Mouse (Mus musculus): ENCODE measurements around the gene Gm6525. TPM values are rescaled to one million over a fixed set of nuclear protein-coding genes. Genes with fewer than 3 reads are reported as not detected.

Gm6525 gene
- total RNA-seq, 1 experiment from 2014 or later = not detected

DNA sequence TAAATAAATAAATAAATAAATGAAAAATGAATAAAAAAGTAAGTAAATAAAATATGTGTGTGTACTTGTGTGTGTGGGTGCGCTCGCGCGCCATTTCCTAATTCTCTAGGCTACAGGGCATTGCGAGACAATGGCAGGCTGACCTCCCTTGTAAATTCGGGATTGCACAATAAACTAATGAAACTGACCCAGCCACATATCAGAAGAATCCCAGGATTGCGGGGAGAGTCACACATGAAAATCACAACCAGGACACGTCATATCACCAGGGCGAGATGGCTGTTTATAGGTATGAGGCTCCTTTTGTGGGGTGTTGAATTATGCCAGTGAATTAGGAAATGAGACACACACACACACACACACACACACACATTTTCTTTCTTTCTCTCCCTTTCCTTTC is 25.6 kb downstream of the Gm6525 start:
- no peak for ATAC-seq (replicated peaks in 1 of 2; ENCODE audit: insufficient read depth in 1 of 2, low FRiP score in 2 of 2, low TSS enrichment in 1 of 2, low read depth in 1 of 2, poor library complexity in 2 of 2, severe bottlenecking in 2 of 2)

DNA sequence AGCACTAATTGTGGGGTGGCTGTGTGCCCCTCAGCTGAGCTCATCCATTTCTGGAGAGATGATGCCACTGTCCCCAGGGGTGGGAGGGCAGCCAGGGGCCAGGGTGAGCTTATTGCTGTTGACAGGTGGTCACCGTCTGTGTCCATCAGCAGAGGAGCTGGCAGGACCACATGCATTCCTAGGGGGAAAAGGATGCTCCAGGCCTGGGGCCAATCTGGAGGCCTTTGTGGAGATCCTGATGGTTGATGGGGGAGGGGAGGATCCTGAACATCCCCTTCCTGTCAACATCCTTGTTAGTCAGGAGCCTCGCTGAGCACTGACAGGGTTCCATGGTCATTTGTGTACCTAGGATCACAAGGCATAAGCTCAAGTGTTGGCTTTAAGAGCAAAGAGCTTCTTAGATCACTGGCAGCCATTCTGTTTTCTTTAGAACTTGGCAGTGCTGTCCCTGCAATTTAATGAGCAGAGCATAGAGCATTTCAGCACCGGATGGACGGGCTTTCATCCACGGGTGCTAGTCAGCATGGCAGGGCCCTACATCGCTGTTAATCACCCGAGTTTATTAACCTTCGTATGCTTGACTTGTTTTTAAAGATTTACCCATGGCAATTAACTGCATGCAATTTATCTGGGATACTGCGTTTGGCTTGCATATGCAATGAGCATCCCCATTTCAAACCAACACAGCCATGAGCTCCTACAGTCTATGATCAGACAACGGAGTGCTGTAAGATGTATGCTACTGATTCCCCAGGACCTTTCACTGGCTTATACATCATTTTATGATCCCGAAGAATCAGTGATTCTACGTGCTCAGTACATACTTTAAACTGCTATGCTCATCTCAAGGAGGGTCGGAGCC is 26.9 kb downstream of the Gm6525 start:
- ATAC-seq (replicated peaks in 1 of 2; ENCODE audit: insufficient read depth in 1 of 2, low FRiP score in 2 of 2, low TSS enrichment in 1 of 2, low read depth in 1 of 2, poor library complexity in 2 of 2, severe bottlenecking in 2 of 2) = no peak

DNA sequence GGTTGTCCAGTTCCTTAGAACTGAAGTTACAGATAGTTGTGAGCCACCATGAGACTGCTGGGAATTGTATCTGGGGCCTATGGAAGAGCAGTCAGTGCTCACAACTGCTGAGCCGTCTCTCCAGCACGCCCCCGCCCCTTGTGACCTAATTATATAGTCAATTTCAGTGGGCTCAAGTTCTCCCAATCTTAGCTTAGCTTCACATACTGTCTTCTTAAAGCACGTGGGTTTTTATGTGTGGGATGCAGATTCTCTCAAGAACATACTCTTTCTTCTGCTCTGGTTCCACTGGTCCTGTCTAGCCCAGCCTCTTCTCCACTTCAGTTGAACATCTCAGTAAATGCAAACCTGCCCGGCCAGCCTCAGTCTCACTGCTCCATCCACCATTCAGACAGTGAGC is 30.7 kb downstream of the Gm6525 start:
- ATAC-seq (replicated peaks in 1 of 2; ENCODE audit: insufficient read depth in 1 of 2, low FRiP score in 2 of 2, low TSS enrichment in 1 of 2, low read depth in 1 of 2, poor library complexity in 2 of 2, severe bottlenecking in 2 of 2) = no peak

DNA sequence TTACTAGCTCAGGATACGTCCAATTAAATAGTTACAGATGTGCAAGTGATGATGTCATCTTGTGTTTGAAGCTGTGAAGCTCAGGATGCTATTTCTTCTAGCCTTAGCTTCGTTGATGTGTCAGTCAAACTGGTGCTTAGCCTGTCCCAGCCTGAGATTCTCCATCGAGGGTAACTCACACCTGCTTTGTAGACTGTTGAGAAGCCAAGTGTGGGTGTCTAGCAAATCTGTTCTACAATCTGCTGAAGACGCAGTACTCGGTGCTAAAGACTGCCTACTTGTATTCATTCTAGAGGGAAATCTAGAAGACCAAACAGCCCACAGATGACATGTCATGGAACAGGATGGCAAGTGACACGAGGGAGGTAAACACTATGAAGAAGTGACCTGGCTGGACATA is 31.7 kb downstream of the Gm6525 start:
- ATAC-seq (replicated peaks in 1 of 2; ENCODE audit: insufficient read depth in 1 of 2, low FRiP score in 2 of 2, low TSS enrichment in 1 of 2, low read depth in 1 of 2, poor library complexity in 2 of 2, severe bottlenecking in 2 of 2) = no peak

DNA sequence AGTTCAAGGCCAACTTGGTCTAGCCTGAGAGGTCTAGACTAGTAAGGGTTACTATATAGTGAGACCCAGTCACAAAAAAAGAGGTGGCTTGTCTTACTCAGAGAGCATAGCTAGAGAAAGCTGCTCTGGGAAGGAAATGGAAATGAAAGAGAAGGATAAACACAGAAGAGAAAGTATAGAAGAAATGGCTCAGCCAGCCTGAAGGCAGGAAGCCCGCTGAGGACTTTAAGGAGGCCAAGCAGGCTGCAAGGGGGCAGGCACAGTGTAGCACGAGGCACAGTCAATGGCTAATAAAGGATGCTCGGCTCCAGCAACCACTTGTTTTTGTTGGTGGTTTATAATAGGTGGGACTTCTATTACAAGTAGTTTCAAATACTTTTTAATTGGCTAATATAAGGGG is 32.2 kb downstream of the Gm6525 start:
- ATAC-seq (replicated peaks in 1 of 2; ENCODE audit: insufficient read depth in 1 of 2, low FRiP score in 2 of 2, low TSS enrichment in 1 of 2, low read depth in 1 of 2, poor library complexity in 2 of 2, severe bottlenecking in 2 of 2) = no peak

DNA sequence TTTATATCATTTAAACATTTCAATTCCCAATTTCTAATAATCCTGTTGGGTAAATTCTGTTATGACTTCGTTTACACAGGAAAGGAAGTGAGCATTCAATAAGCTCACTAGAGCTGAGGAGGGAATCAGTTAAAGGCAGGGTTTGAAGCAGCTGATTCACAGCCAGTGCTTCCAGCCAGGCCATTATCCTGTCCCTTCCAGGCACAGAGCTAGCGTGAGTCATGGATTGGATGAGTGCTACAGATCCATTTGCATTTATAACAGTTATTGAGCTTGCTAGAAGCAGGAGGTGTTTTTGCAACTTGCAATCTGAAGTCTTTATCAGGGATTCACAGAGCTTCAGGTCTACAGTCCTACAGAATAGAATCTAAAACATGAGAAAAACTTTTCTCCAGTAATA is 33.5 kb downstream of the Gm6525 start:
- no peak for ATAC-seq (replicated peaks in 1 of 2; ENCODE audit: insufficient read depth in 1 of 2, low FRiP score in 2 of 2, low TSS enrichment in 1 of 2, low read depth in 1 of 2, poor library complexity in 2 of 2, severe bottlenecking in 2 of 2)

DNA sequence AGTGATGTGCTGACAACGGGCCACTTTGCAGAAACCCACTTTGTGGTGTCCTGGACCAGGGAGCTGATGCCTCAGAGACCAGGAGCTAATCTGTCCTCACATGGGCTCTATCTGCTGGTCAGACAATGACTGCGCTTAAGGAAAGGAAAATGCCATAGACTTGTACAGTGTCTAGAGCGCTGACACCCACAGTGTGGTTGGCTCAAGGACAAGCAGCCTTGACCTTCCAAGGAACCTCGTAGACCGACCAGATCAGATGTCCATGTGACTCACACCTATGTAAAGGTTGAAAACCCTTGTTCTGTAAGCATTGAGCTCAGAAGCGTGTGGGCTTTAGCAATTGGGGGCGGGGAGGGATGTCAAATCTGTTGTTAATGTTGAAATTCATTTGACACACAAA is 34.6 kb downstream of the Gm6525 start:
- ATAC-seq (replicated peaks in 1 of 2; ENCODE audit: insufficient read depth in 1 of 2, low FRiP score in 2 of 2, low TSS enrichment in 1 of 2, low read depth in 1 of 2, poor library complexity in 2 of 2, severe bottlenecking in 2 of 2) = no peak

DNA sequence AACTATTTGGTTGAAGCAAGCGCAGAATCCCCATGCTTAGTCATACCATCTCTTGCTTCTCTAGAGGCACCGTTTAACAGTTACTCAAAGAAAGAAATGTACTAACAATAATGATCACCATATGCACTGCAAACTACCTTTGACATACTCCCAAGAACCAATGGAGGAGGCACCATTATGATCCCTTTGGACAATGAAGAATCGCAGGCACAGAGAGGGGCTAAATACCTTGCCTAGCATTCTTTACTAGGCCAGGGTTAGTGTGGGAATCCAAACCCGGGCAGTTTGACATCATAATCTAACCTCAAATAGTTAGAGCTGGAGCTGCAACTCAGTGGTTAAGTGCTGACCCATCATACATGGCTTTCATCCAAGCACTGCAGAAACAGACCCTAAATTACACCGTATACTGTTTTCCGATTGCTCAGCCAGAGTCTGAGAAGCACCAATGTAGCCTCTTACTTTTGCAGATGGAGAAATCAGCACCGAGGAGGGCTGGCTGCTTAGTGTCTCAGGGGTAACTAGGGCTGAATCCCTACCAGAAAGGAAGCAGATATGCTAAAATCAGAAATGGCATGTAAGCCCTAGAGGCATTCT is 35.1 kb downstream of the Gm6525 start:
- ATAC-seq (replicated peaks in 1 of 2; ENCODE audit: insufficient read depth in 1 of 2, low FRiP score in 2 of 2, low TSS enrichment in 1 of 2, low read depth in 1 of 2, poor library complexity in 2 of 2, severe bottlenecking in 2 of 2) = peak; percentile 51 to 56

DNA sequence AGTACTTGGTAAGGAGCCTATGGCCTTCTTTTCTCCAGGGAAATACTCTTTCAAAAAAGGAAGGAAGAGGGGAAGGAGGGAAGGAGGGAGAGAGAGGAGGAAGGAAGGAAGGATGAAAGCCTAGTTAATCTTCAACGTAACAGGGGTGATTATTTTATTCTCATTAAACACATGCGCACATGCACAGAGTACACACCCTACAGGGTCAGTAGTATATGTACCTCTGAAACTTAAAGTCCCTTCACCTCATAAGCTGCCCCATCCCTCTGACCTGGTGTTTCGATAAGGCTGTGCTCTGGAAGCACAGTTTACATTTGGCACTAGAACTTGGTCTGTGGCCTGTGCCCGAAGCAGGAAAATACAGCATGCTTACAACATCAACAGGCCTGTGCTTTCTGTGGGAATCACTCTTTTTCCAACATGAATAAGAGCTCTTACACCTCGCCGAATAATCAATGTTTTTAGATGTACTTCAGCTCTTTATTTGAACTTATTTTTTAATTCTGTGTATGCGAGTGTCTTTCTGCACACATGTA is 37.5 kb downstream of the Gm6525 start:
- ATAC-seq (replicated peaks in 1 of 2; ENCODE audit: insufficient read depth in 1 of 2, low FRiP score in 2 of 2, low TSS enrichment in 1 of 2, low read depth in 1 of 2, poor library complexity in 2 of 2, severe bottlenecking in 2 of 2) = no peak

DNA sequence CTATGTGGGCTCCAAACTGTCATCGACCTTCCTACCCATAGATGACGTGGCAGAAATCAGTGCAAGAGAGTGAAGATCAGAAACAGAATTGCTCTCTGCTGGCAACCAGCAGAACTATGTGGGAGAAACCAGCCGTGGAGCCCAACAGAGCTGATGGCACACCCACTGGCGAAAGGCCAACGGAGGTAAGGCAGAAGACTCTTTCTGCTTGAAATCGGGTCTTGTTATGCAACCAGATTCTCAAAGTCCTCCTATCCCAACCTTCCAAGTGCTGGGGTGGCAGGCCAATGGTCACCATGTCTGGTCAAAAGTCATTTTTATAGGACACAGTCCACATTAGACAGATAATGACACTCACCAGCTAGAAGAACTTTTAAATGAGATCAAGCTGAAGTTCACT is 40.6 kb downstream of the Gm6525 start:
- no peak for ATAC-seq (replicated peaks in 1 of 2; ENCODE audit: insufficient read depth in 1 of 2, low FRiP score in 2 of 2, low TSS enrichment in 1 of 2, low read depth in 1 of 2, poor library complexity in 2 of 2, severe bottlenecking in 2 of 2)

DNA sequence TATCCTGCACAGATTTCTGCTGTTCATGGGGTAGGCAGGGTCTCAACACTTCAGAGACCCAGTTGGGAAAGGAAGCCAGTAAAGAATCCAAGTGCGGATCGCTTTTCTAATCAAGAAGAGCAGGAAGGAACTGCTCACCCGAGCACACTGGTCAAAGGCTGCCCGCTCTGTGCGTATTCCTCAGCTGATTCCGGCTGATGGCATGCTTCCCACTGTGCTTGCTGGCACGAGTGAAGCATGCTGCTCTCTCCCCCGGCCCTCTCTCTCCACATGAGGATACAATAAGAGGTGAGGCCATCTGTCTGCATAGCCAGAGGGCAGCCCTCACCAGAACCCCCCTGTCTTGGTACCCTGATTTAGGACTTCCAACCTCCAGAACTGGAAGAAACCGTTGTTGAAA is 41.3 kb downstream of the Gm6525 start:
- ATAC-seq (replicated peaks in 1 of 2; ENCODE audit: insufficient read depth in 1 of 2, low FRiP score in 2 of 2, low TSS enrichment in 1 of 2, low read depth in 1 of 2, poor library complexity in 2 of 2, severe bottlenecking in 2 of 2) = no peak

DNA sequence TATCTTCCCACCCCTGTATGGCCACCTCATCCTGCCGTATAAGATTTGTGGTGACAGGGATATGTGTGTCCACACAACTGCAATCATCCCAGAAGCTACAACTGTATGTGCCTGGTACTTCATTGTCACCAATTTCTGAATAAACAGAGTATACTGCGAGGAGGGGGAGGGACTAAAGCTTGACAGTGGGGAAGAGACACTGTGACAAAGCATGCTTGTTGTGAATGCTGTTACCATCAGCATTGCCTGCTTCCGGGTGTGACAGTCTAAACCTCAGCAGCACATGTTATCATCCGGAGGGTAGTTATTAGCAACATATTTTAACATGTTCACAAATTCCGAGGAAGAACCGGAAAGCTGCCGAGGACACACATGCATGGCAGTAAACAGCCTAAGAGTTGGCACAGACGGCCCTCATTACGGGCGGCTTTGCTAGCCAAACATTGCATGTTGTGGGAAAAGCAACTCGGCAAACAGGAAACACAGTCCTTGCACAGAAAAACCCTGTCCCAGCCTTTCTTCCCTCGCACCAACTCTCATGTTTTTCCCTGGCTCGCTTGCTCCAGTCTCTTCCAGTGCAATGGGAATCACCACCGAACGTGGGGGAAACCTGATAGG is 41.9 kb downstream of the Gm6525 start:
- no peak for ATAC-seq (replicated peaks in 1 of 2; ENCODE audit: insufficient read depth in 1 of 2, low FRiP score in 2 of 2, low TSS enrichment in 1 of 2, low read depth in 1 of 2, poor library complexity in 2 of 2, severe bottlenecking in 2 of 2)

DNA sequence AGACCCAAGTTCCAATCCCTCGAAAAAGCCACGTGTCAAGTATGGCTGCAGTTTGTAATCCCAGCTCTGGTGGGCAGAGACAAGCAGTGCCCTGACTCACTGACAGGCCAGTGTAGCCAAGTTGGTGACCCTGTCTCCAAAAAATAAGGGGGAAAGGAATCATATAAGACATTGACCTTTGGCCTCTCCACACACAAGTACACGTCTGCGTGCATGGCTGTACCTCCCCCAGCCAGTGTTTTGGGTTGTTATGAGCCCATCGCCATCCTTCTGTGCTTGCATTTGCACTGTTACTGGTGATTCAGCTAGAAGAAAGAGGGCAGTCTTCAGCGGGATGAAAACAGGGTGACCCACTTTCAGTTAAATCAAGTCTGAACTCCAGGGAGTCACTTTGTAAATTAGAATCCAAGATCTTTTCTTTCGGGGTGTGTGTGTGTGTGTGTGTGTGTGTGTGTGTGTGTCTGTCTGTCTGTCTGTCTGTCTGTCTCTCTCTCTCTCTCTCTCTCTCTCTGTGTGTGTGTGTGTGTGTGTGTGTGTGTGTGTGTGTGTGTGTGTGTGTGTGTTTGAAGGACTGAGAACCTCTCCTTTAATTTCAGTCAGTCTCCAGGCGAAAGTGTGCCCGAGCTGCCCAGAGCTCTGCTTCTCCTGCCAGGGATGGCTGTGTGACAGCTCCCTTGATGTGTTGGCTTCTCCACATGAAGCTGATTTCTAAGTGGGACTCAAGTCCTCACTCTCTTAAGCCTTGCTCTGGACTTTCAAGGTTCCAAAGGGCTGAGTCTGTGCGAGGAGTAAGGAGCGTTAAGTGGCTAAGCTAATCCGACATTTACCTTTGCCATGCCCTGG is 43.4 kb downstream of the Gm6525 start:
- ATAC-seq (replicated peaks in 1 of 2; ENCODE audit: insufficient read depth in 1 of 2, low FRiP score in 2 of 2, low TSS enrichment in 1 of 2, low read depth in 1 of 2, poor library complexity in 2 of 2, severe bottlenecking in 2 of 2) = no peak

DNA sequence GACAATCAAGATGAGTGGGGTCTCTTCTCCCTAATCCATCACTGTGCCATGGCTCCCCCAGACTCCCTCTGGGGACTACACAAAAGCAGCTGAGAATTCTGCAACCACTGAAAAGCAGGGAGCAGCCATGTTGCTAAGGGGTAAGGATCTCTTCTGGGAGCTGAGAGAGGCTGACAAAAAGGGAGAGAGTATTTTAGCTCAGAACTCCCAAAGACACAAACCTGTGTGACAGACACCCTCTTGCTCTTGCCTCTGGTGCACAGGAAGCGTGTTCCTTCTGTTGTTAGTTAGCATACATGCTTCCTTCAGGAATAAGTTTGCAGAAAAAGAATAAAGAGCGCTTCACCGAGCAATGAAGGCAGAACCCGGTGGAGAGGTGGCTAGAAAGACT is 44.1 kb downstream of the Gm6525 start:
- ATAC-seq (replicated peaks in 1 of 2; ENCODE audit: insufficient read depth in 1 of 2, low FRiP score in 2 of 2, low TSS enrichment in 1 of 2, low read depth in 1 of 2, poor library complexity in 2 of 2, severe bottlenecking in 2 of 2) = no peak

DNA sequence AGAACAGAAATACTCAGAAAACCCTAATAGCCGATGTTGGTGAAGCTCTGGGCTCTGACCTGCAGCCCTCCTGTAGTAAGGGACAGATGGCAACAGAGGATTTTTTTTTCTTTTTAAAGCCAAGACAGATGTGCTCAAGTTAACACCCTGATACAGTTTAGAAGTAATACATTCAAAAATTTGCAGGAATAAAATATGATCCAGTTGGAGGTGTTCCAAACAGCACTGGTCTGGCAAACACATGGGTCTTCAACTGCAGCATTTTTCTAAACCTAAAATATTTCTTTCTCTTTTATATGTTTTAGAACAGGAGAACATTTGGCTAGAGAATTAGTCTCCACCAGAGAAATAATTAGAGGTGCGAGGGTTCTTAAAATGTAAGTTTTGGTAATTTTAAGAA is 44.6 kb downstream of the Gm6525 start:
- ATAC-seq (replicated peaks in 1 of 2; ENCODE audit: insufficient read depth in 1 of 2, low FRiP score in 2 of 2, low TSS enrichment in 1 of 2, low read depth in 1 of 2, poor library complexity in 2 of 2, severe bottlenecking in 2 of 2) = no peak

DNA sequence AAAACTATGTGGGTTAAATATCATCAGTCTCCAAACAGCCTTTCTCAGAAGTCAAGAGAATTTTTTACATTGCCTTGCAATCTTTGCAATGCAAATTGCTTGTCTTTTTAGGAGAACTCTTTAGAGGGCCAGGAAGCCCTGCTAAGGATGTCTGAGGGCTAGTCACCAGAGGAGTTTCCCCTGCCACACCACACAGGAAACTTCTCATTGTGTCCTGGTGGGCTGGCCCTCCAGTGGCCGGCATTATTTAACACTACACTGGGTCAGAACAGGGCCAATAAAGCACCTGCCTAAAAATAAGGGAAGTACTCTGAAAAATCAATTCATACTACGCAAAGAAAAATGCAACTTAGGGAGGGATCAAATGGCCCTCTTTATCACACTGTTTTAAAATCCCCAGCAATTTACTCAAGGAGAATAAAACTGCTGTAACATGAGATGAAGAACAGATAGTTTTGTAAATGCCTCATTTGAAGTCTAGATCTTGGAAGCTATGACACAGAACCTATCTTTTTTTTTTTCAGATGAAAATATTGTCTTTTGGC is 45.3 kb downstream of the Gm6525 start:
- ATAC-seq (replicated peaks in 1 of 2; ENCODE audit: insufficient read depth in 1 of 2, low FRiP score in 2 of 2, low TSS enrichment in 1 of 2, low read depth in 1 of 2, poor library complexity in 2 of 2, severe bottlenecking in 2 of 2) = peak; percentile 67 to 79

DNA sequence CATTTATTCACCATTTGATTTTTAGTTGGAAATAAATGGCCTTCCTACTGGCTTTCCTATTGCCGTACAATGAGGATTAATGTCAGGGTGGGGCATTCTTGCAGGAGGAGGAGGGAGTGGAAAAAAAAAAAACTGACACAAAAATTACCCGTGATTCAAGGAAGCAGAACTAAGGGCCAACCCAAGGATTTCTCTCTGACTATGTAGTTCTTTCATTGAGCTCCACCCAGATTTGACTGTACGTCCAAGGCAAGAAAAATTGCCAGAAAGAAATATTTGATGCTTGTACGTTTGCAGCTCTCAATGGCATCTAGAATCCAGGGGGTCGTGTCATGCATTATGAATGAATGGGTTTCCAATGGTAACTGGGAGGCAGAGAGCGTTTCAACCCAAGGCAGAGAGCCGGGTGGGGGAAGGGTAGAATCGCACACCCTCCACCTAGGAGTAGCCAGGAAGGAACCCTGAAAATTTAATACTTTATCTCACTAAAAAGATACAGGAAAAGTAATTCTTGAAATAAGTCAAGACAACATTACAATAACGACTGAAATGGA is 45.9 kb downstream of the Gm6525 start:
- ATAC-seq (replicated peaks in 1 of 2; ENCODE audit: insufficient read depth in 1 of 2, low FRiP score in 2 of 2, low TSS enrichment in 1 of 2, low read depth in 1 of 2, poor library complexity in 2 of 2, severe bottlenecking in 2 of 2) = no peak
